Mouse (Mus musculus) intestine, embryonic 14.5 days (tissue): ENCODE measurements around the gene Diras2. TPM values are rescaled to one million over a fixed set of nuclear protein-coding genes. Genes with fewer than 3 reads are reported as not detected.

Experiments
- ATAC-seq: fragments of 200-750 bp; cut with Nextera tagmentation; replicated peaks from 2 replicates; pipeline ENCODE4 v1.8.0; 2017; ENCODE audit warnings: low read depth, moderate number of reproducible peaks, moderate TSS enrichment, moderate library complexity; ENCODE audit not compliant: low FRiP score, low TSS enrichment
- DNase-seq: peaks from one replicate; pipeline ENCODE4 v3.0.0-alpha.2; 2018; ENCODE audit warnings: low spot score
- H3K27ac ChIP-seq: fragments of 300-500 bp; sonication (generic); 2 replicates; pipeline ENCODE4 v1.5.1; 2014; ENCODE audit warnings: low read depth, mild to moderate bottlenecking, control low read depth
- H3K27me3 ChIP-seq: fragments of 300-500 bp; sonication (generic); replicated peaks from 2 replicates; pipeline ENCODE4 v1.6.1; 2014; ENCODE audit warnings: low read length, control low read depth; ENCODE audit not compliant: control insufficient read depth, insufficient read depth
- H3K36me3 ChIP-seq: fragments of 300-500 bp; sonication (generic); 2 replicates; pipeline ENCODE4 v1.6.1; 2014; ENCODE audit warnings: low read length, control low read depth; ENCODE audit not compliant: control insufficient read depth, insufficient read depth
- H3K4me1 ChIP-seq: fragments of 300-500 bp; sonication (generic); replicated peaks from 2 replicates; pipeline ENCODE4 v1.6.1; 2014; ENCODE audit warnings: low read length, control low read depth, mixed read lengths; ENCODE audit not compliant: control insufficient read depth, insufficient read depth
- H3K4me2 ChIP-seq: fragments of 300-500 bp; sonication (generic); 2 replicates; pipeline ENCODE4 v1.6.1; 2014; ENCODE audit warnings: low read length
- H3K4me3 ChIP-seq: fragments of 300-500 bp; sonication (generic); 2 replicates; pipeline ENCODE4 v1.5.1; 2014; ENCODE audit warnings: low read depth, low read length, control low read depth, mixed read lengths
- H3K9ac ChIP-seq: fragments of 300-500 bp; sonication (generic); 2 replicates; pipeline ENCODE4 v1.6.1; 2014; ENCODE audit warnings: mild to moderate bottlenecking, low read length
- H3K9me3 ChIP-seq: fragments of 300-500 bp; sonication (generic); 2 replicates; pipeline ENCODE4 v1.6.1; 2016; ENCODE audit warnings: low read length, control low read depth; ENCODE audit not compliant: control insufficient read depth
- WGBS: fragments of 180-500 bp; shearing (Covaris S2); extraction: QIAGEN DNeasy Blood & Tissue Kit; methylation state at CpG from one replicate; pipeline ENCODE4 v1.1.7; 2014; 5-methylcytosine and 5-hydroxymethylcytosine counted together
- polyA plus RNA-seq: library from polyadenylated mRNA; unstranded; fragments of >200 nt; fragmentation: Nextera tagmentation; extraction: Ambion mirVana; gene quantifications from 2 replicates; pipeline ENCODE4 v1.2.1, GENCODE M21; 2014

The Diras2 gene
- polyA plus RNA-seq, 1 experiment from 2014 or later, result 0.58 TPM

DNA sequence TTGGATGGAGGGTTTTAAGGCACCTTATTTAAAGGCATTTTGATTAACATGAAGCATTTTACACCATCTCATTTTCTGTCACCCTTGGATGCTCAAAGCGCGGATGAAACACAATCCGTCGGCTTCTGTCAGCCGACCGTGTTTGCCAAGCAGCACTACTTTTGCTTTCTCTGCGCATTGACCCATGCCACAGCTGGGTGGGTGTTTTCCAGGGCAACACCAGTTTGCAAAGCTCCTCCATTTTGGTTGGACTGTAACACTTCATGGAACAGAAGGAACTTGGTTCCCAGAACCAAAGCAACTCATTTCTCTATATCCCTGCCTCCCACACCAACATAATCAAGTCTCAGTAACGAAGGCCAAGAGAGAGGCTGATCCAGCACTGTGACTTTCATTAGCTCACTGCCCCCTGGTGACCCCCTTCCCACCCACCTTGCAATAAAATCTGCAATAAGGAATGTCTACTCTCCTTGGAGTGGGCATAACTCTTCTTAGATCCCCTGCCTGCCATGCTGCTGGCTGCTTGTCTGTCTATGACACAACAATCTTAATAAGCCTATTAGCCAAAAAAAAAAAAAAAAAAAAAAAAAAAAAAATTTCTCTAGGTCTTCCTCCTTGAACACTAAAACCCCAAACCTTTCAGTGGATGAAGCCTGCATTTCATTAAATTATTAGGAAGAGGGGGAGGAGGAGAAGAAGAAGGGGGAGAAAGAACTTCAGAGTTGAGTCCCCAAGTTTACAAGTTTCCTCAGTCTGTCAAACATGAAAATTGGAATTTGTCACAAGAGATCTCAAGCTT, 30.5 kb upstream of the Diras2 start:
- no peaks in the 10 kb centered on the region for H3K4me1 ChIP-seq
- ATAC-seq (no peak), DNase-seq (no peak)
- H3K36me3 ChIP-seq, result no peaks in the 10 kb centered on the region
- no peak overlapping the region for H3K27ac ChIP-seq
- no peak overlapping the region for H3K4me2 ChIP-seq
- no peak overlapping the region for H3K4me3 ChIP-seq
- no peaks in the 10 kb centered on the region for H3K9me3 ChIP-seq
- WGBS, result 95% methylated on average over 8 of the region's 8 CpGs
- H3K27me3 ChIP-seq, result no peaks in the 10 kb centered on the region
- no peak overlapping the region for H3K9ac ChIP-seq

DNA sequence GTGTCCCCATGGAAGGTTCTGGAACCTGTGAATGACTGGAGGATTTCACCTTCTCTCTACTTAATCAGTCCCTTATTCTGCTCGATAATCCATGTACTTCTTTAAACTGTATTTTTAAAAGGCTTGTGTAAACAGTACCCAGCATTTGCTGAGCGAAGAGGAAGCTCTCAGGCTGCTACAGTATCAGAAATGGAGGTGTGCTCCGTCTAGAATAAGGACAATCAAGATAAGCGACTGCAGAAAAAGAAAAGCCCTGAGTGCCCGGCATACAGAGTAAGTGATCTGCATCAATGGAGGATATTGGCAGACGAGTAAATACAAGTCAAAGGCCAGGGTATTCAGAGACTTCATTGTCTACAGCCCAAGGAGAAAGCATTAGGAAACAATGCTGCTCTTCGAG, 26.3 kb upstream of the Diras2 start:
- WGBS, result 65% methylated on average over 7 of the region's 7 CpGs

DNA sequence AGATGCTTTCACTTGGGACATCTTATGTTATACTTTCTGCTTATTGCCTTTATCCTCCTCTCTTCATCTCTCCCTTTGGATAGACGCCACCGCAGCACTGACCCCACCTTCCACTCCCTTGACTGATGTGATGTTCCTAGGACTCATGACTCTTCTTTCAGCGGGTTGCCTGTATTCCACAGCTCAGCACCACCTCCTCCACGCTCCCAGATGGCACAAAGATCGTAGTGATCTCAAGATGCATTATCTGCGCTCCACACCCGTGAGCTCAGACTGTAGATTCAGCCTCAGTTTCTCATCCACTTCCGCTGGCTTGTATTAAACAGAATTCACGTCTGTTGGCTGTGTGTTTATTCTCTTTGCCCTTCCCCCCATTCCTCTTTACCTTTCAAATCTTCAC, 23.6 kb upstream of the Diras2 start:
- Histone ChIP-seq H3K4me1 (no peaks in the 10 kb centered on the region), H3K4me2 (no peak overlapping the region), H3K9ac (no peak overlapping the region), H3K27me3 (no peaks in the 10 kb centered on the region), H3K9me3 (no peaks in the 10 kb centered on the region), H3K27ac (no peak overlapping the region), H3K36me3 (no peaks in the 10 kb centered on the region), H3K4me3 (no peak overlapping the region)
- no peak for DNase-seq
- 71% methylated on average over 9 of the region's 9 CpGs for WGBS
- ATAC-seq, result no peak

More for the DNA sequence above, 26.3 kb upstream of the Diras2 start:
- no peak overlapping the region for H3K9ac ChIP-seq
- H3K27me3 ChIP-seq, result no peaks in the 10 kb centered on the region
- DNase-seq, result no peak
- ATAC-seq, result no peak
- H3K27ac ChIP-seq, result no peak overlapping the region
- no peak overlapping the region for H3K4me2 ChIP-seq
- H3K9me3 ChIP-seq, result no peaks in the 10 kb centered on the region
- H3K36me3 ChIP-seq, result no peaks in the 10 kb centered on the region
- H3K4me1 ChIP-seq, result no peaks in the 10 kb centered on the region
- H3K4me3 ChIP-seq, result no peak overlapping the region

DNA sequence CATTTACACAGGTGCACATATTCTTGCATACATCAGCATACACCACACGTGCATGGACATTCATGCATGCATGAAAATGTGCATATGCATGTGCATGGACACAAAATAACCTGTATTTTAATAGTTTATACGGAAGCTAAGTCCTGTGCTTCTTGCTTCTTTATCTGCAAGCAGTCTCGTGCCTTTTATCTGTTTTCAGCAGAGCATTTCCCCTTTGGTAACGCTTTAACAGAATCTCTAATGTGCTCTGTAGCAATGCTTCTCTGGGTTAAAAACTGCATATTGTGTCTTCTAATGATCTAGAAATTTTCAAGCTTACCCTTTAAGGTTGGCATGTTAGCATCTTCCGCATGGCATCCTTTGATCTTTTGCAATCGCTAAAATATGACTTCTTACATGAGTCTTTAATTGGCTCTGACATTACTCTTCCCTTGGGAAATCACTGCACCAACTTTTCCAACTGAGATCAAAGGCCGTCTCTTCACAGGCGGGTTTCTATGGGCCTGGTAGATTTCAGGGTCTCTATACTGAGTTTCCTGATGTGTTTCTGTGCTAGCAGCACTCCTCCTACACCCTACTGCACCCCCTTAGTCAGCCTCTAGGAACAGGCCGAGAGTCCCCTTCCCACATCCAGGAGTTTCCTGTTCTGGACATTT, 21.9 kb upstream of the Diras2 start:
- no peaks in the 10 kb centered on the region for H3K4me1 ChIP-seq
- no peak overlapping the region for H3K27ac ChIP-seq
- WGBS, result 75% methylated on average over 9 of the region's 9 CpGs
- no peaks in the 10 kb centered on the region for H3K36me3 ChIP-seq
- no peak for DNase-seq
- H3K4me3 ChIP-seq, result no peak overlapping the region
- no peaks in the 10 kb centered on the region for H3K9me3 ChIP-seq
- H3K9ac ChIP-seq, result no peak overlapping the region
- no peak overlapping the region for H3K4me2 ChIP-seq
- no peaks in the 10 kb centered on the region for H3K27me3 ChIP-seq
- ATAC-seq, result no peak

DNA sequence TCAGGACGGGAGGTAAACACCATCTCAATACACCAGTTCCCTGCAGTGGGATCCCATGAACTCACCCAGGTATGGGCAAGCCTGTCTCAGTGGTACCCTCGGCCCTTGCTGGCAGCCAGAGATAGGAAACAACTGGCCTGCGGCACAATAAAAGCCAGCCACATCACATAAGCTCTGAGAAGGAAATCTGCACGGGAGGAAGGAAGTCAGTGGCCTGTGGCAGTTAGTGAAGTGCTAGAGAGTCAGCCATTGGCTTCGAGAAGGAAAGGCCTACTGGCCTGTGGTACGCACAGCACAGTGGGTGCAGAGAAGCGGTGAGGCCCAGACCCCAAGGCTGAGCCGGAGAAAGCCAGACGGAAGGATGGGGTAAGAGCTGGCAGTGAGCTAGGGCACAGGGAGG, 20.2 kb upstream of the Diras2 start:
- ATAC-seq, result no peak
- no peak overlapping the region for H3K27ac ChIP-seq
- no peaks in the 10 kb centered on the region for H3K4me1 ChIP-seq

DNA sequence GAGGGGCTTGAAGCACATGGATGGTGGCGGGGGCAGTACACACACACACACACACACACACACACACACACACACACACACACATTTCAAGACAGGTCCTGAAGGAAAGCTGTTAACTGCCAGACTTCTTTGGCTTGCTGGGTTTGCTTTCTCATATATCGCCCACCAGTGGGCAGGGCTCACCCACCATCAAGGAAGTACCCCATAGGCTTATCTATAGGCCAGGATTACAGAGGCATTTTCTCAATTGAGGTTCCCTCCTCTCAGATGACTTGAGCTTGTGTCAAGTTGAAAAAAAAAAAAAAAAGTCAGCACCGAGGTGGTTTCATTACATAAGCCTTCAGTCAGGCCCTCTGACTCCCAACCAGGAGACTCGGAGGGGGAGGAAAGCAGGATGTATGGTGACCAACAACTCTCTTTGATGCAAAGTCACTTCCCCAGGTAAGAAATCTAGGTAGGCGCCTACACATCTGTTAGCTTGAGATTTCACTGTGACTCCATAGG, 19.7 kb upstream of the Diras2 start:
- Histone ChIP-seq H3K9me3 (no peaks in the 10 kb centered on the region), H3K4me1 (no peaks in the 10 kb centered on the region), H3K4me2 (no peak overlapping the region), H3K9ac (no peak overlapping the region), H3K36me3 (no peaks in the 10 kb centered on the region), H3K4me3 (no peak overlapping the region), H3K27me3 (no peaks in the 10 kb centered on the region), H3K27ac (no peak overlapping the region)
- 63% methylated on average over 5 of the region's 5 CpGs for WGBS
- ATAC-seq, result no peak
- DNase-seq, result no peak

More for the DNA sequence above, 20.2 kb upstream of the Diras2 start:
- H3K9me3 ChIP-seq, result no peaks in the 10 kb centered on the region
- H3K9ac ChIP-seq, result no peak overlapping the region
- no peak for DNase-seq
- H3K36me3 ChIP-seq, result no peaks in the 10 kb centered on the region
- H3K4me3 ChIP-seq, result no peak overlapping the region
- H3K4me2 ChIP-seq, result no peak overlapping the region
- 80% methylated on average over 9 of the region's 9 CpGs for WGBS
- H3K27me3 ChIP-seq, result no peaks in the 10 kb centered on the region

DNA sequence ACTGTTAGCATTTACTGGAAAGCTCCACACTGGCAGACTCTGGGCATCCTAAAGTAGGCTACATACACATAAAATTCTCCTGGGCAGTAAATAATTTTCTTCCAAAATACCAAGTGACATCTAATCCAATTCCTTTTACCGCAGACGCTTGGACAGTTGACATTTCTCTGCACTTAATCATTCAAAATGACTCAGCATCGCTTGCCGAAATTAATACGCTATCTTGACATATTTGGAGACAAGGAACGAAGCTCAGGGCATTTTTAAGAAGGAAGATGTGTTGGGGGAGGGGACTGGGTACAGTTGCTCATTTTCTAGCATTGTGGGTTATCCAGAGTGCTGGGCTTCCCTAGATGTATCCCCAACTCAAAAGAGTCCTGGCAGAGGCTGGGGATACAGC, 15.2 kb upstream of the Diras2 start:
- whole genome bisulfite sequencing, result 80% methylated on average over 6 of the region's 6 CpGs
- Histone ChIP-seq H3K4me1 (no peaks in the 10 kb centered on the region), H3K36me3 (no peaks in the 10 kb centered on the region), H3K9me3 (no peaks in the 10 kb centered on the region), H3K27ac (no peak overlapping the region), H3K4me3 (no peak overlapping the region), H3K27me3 (no peaks in the 10 kb centered on the region), H3K4me2 (no peak overlapping the region), H3K9ac (no peak overlapping the region)
- no peak for DNase-seq
- ATAC-seq, result no peak

DNA sequence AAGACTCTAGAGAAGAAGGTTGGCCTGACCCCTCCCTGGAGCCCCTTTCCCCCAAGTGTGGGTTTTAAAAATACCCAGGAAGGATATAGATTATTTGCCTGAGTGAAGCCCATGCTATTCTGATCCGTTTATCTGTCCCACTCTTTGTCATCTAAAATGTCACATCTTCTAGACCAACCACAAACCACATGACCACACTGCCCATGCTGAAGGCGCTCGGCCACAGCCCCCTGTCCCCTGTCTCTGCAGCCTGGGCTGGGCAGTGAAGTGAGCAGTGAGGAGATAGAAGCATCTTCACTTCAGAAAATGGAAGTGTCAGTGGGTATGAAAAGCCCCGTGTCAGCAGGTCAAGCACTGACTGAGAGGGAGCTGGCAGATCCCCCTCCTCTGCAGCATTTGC, 11.6 kb upstream of the Diras2 start:
- no peak overlapping the region for H3K9ac ChIP-seq
- H3K4me3 ChIP-seq, result no peak overlapping the region
- no peak overlapping the region for H3K4me2 ChIP-seq
- 68% methylated on average over 4 of the region's 4 CpGs for WGBS
- H3K36me3 ChIP-seq, result no peaks in the 10 kb centered on the region
- no peak for DNase-seq
- no peak overlapping the region for H3K27ac ChIP-seq
- H3K4me1 ChIP-seq, result no peaks in the 10 kb centered on the region
- H3K27me3 ChIP-seq, result no peaks in the 10 kb centered on the region
- no peaks in the 10 kb centered on the region for H3K9me3 ChIP-seq
- ATAC-seq, result no peak
